Mouse (Mus musculus) bone marrow macrophage, adult 2 months (primary cell): ENCODE data around the gene Irs3.

Source experiments
- CTCF ChIP-seq: IDR thresholded peaks from 2 replicates; pipeline ENCODE4 v1.5.1; 2012; ENCODE audit warnings: low read depth, mild to moderate bottlenecking, low read length, moderate library complexity
- POLR2A ChIP-seq: IDR thresholded peaks from 2 replicates; pipeline ENCODE4 v1.6.1; 2012; ENCODE audit warnings: mild to moderate bottlenecking, low read depth, low read length, borderline replicate concordance

GRCm38 (mm10) chr5:137613550-137613949 is 32.0 kb downstream of the Irs3 start, which contains the start of gene Pcolce:
- TF ChIP-seq CTCF, result no peak
- no peak for TF ChIP-seq POLR2A
